Mouse (Mus musculus) cerebellum, postnatal 36 days (tissue): ENCODE measurements around the gene Hint3.
"Not testable (repeated sequence)": the region's sequence is repeated elsewhere in the genome, so short reads cannot be mapped to it uniquely, and the experiment has no call there.

ENCODE experiments used
- DNase-seq, 2 experiments: peaks; one replicate each; pipeline ENCODE4 v3.0.0; 2021 to 2022; ENCODE audit warnings: mixed read lengths in 2 of 2

Hint3 gene

DNA sequence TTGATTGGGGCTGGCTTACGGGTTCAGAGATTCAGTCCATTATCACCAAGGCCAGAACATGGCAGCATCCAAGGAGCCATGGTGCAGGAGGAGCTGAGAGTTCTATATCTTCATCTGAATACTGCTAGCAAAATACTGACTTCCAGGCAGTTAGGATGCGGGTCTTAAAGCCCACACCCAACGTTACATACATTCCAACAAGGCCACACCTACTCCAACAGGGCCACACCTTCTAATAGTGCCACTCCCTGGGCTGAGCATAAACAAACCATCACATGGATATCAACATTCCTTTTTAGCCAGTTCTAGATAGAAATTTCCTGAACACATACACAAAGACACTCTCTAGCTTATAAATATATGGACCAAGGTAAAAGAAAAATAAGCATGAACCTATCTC, at the start of gene Hint3:
Gene Hint3 (minus strand): TSS at position 120 of the 400 bp plus-strand sequence.
- no peak for DNase-seq

DNA sequence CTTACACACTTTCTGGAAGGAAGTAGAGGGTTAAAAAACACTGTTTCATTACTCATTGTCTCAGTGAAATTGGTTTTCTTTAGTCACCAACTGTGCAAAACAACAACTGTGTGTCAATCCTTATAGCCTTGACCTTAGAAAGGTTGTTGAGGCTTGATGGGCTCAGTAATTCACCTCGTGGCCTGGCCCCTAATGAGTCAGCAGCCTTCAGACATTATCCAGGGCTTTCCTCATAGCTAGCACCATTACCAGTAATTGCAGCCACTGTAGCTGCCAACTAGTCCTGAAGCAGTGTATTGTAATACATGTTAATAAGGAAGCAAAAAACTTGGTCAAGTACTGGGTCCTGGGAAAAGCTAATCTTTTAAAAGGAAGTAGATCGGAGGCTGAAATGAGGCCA, 48.6 kb upstream of the Hint3 start:
- DNase-seq, result no peak

DNA sequence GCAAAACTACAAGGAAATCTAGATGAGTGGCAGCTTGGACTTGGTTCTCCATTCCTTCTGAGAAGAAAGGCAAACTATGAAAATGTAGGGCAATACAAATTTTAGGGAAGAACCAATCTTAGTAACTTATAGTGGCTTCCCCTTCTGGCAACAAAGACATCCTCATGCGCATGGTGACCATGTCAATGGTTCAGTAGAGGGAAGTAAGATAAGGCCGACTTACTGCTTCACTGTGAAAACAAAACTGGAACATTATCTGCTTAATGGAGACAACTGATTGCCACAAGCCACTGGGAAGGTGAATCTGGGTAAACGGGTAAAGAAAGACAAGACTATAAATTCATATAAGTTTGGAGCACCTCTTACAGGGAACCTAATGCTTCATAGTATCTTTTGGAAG, 45.4 kb upstream of the Hint3 start:
- DNase-seq, result no peak

DNA sequence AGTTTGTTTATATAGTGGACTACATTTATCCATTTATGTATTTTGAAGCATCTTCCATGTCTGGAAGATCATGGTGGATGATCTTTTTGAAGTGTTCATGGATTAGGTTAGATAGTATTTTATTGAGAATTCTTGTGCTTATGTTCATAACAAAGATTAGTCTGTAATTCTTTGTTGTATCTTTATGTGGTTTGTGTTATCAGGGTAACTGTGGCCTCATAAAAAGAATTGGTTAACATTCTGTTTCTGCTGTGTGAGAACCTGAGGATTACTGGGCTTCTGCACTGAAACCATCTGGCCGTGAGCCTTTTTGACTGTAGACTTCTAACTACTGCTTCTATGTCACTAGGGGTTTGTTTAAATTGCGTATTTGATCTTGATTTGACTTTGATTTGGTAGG, 37.1 kb upstream of the Hint3 start:
- no peak for DNase-seq

DNA sequence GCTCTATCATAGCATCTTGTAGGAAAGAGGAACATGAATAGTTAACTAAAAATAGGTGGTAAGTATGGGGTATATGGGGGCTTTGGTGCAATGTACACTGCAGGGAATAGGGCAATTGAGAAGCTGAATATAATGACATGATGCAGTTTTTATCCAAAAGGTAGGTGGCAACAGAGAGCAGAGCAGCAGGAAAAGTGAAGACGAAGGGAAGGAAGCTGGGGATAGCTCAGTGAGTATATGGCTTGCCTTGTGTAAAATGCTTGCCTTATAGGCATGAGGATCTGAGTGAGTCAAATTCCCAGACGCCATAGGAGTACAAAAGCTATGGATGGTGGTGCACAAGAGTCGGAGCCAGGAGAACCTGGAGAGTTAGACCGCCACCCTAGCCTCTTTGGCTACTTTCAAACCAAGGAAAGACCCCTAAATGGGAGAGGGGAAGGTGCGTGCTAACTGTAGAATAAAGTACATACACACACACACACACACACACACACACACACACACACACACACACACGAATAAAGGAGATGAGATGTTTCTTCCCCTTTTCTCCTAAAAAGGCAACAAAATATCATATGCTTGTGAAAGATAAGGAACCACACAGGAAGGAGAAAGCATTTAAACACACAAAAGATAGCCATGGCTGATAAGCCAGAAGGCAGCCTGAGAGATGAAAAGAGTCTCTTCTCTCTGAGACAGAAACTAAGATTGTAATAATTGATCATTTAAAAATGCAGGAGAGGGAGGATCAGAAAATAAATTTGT, 31.3 kb upstream of the Hint3 start:
- no peak for DNase-seq

DNA sequence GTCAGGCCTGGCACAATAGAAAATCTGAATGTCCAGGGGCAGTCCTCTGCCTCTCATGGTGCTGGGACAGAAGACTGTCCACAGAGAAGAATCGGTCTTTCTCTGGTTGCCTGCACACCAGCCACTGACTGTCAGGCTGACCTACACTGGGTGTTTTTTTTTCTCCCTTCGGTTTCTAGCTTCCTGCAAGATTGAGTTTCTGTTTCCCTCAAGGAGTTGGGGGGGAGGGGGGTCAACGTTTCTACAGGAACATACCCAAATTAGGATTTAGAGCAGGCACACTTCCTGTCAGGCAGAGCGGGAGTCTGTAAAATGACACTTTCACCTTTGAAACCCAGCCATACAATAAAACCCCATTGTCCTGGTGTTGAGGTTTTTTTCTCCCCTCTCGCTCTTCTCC, 26.2 kb upstream of the Hint3 start:
- DNase-seq, result no peak

DNA sequence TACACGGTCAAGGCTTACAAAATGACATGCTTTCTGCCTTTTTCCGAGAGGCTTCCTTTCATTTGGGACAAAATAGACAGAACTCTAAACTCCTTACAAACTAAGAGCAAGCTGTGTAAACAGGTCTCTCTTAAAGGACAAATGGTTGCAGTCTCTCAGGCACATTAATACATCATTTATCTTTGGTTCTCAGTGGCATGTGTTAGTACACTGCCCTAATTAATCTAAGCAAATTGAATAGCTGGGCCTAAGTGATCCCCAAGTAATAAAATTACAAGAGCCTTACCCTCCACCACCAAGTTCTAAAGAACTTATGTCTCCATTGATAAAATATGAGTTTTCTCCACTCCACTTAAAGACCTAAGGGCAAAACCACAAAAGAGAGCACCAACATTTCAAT, 18.2 kb upstream of the Hint3 start:
- no peak for DNase-seq

DNA sequence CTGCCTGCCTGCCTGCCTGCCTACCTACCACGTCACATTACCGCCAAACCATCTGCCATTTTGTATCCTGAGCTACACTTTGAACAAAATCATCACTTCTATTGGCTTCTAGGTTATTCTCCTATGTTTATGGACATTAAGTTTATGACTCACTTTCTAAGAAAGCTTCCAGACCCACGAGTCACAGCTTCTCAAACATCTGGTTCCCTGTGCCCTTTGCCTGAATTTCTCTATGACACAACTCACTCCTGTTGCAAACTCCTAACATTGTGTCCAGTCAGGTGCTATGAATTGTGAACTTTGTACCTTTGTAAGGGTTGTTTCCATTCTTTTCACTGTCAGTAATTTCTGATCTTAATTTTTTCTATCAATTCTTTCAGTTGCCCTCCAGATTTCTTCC, 8.8 kb upstream of the Hint3 start:
- no peak for DNase-seq

DNA sequence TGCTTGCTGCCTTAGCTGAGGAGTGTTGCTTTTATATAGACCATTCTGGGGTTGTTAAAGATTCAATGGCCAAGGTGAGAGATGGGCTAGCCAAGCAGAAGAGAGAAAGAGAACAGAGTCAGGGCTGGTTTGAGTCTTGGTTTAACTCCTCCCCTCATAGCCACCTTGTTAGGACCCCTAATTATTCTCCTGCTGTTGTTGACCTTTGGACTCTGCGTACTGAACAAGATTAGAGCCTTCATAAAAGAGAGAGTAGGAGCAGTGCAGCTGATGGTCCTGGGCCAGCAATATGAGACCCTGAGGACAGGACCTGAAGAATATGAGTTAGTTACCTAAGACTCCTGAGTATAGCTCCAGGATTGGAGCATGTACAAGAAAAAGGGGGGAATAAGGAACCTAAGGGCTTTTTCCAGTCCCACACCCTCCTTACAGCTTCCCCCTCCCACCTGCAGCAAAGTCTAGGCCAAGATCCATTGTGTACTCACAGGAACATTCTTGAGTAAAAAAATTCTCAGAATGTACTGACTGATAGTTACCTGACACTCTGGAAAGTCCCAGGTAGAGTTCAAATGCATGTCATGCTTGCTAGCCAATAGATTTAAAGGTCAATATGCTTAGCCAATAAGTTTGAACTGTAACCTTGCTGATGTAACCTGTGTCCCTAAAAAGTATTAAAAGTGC, 7.2 kb upstream of the Hint3 start:
- DNase-seq, result not testable (repeated sequence)

DNA sequence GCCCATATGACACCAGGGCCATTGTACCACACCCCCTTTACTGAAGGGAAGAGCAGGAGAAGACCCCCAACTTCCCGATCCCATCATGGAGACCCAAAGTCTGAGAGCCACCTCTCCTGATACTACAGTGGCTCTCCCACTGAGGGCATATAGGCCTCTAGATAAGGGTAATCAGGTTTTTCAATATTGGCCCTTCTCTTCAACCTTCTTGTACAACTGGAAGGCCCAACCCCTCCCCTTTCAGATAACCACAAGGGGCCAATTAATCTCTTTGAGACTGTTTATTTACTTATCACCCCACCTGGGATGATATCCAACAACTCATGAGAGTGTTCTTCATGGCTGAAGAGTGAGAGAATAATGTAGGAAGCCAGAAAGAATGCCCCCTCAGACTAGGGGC, 3.3 kb upstream of the Hint3 start:
- no peak for DNase-seq

DNA sequence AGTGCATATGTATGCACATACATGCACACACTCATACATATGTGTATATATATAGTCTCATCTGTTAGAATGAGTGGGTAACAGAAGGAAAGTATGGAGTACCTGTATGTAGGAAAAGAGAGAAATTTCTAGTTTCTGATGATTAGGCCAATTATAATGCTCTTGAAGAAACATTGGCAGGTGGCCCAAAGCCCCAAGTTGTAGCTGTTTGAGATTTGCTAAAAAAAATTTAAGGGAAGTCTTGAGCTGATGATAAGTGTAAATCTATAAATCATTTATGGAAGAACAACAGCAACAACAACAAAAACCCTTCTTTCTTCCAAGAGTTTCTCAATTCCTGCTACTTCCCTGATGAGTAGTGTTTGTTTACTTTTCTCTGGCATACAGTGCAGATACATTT, 545 bp upstream of the Hint3 start:
- DNase-seq, result no peak

DNA sequence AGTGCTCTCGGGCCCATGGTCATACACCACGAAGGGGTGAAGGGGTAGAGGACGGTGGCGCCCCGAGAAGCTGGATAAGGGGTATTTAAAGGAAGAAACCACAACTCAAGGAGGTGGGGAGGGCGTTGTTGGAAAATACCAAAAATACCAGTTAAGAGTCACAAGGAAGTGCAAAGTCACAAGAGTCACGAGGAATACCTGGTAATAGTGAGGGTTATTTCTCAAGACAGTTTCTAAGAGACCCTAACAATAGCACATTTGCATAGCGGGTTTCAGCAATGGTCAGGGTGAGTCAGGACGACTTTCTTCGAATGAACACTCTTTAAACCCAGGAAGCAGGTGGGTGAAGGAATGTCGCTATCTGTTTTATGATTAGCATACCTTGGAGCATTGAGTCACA, 988 bp downstream of the Hint3 start:
- DNase-seq, result not testable (repeated sequence)

DNA sequence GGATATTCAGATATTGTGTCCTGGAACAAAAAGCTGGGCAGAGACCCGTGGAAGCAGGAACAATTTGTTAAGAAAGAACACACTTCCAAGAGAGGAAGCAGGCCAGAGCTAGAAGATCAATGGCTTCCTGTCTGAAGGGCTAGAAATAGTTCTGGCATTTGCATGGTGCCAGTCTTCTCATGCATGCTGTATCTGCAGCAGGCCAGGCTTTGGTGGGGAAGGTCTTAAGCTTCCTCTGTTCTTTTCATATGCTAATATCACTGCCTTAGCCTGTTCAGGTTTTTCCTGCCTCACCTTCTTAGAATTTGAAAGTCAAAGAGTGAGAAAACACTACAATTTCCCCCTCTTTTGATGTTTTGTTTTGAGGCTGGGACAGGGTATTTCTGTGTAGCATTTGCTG, 1.9 kb downstream of the Hint3 start:
- DNase-seq, result no peak

DNA sequence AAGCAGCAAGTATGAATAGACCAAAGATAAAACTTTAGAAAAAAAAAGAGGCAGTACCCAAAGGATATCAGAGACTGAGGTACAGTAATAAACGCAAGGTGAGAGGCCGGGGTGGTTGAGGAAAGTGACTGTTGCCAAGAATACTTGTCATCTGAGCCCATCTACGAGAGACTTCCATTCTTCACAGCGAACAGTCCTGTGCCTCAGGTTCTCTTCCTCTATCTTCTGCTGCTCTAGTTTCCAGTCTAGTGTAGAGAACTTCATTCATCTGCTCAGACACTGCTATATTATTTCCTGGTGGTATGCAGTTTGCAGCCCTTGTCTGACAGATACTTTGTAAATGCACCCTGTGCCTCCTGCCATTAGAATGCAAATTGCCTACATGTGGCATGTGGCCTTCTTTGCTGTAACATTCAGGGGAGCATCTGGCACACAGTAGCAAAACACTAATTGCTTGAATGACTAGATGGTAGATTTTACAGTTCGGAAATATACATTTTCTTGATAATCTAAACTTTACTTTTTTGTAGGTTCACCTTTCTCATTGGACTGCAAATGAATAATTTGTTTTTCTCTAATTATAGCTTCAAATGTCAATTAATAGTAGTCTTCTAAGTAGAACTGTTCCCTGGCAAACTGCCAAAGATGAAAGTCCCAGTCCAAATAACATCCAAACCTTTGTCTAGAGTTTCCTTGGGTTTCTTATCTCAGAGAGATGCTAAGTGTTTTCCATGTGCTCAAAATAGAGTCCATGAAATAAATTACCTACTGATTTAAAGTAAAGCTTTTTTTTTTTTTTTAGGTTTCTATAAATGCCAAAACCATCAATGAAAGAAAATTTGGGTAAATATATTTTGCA, 5.0 kb downstream of the Hint3 start:
- DNase-seq, result no peak

DNA sequence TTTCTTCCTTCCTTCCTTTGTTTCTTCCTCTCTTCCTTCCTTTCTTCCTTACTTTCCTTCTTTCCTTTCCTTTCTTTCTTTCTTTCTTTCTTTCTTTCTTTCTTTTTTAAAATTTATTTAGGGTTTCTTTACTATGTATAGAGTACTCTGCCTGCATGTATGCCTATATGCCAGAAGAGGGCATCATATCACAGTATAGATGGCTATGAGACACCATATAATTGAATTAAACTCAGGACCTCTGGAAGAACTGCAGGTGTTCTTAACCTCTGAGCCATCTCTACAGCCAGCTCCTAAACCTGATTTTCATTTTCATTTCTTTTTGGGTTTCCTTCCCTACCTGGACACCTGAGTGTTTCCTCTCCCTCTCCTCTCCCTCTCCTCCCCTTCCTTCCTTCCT, 6.5 kb downstream of the Hint3 start:
- no peak for DNase-seq

DNA sequence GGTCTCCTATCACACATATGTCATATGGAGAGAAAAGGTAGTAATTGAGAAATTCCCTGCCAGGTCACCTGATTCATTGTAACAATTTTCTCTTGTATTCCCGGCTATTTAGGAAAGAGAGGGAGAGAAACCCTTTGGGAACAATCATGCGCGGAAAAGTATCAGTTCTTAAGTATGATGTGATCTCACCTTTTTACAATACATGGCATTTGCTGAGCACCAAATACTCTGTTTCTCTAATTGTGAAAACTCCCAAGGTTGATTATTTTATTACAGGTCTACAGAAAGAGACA, 10.6 kb downstream of the Hint3 start:
- no peak for DNase-seq

DNA sequence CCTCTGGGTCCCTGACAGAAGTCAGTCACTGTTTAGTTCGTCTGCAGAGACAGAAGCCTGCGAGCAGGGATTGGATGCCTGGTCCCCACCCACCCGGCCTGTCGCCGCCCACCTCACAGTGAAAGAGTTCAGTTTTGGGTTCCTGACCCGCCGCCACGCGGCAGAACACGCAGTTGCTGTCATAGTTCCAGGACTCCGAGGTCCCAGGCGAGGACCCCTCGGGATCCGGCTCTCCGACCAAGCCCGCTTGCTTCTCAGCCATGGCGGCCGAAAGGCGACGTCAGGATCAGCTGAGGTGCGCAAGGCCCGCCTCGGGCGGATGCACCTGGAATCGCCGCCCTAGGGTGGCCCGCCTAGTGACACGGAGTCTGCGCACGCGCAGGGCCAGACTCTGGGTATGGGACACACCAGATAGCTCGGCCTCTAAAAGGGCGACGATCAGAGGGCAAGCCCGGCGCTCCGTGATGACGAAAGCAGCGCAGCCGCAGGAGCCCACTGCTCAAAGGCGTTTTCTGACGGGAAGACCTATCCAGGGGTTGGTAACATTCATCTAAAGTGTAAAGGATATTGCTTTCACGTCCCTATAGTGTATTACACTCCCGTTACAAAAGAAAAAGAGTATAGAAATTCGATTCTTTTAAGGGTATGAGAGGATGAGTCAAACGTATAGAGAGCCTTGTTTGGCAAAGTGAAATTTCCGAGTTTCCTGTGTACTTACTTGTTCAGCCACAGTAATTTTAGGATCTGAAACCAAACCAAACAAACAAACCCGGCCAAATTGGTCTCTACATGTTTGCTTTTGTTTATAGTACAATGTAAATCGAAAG, 11.1 kb downstream of the Hint3 start:
- DNase-seq, result peak; percentile 98 to 99

DNA sequence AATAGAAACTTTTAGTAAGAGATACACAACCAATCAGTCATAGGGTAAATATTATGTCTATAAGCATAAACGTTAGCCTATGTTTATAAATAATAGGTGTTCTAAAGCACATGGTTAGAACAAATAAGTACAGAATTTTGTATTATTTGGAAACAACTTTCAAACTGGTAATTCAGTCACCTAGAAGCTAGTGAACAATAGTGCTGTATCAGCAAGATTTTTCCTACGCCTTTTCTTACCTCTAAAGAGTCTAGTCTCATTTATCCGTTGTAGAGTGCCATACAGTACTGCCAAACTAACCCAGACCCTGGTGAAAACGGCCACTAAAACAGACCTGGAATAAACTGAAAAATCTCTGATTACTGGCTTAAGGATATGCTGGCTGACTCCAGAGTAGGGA, 16.4 kb downstream of the Hint3 start:
- DNase-seq, result no peak

DNA sequence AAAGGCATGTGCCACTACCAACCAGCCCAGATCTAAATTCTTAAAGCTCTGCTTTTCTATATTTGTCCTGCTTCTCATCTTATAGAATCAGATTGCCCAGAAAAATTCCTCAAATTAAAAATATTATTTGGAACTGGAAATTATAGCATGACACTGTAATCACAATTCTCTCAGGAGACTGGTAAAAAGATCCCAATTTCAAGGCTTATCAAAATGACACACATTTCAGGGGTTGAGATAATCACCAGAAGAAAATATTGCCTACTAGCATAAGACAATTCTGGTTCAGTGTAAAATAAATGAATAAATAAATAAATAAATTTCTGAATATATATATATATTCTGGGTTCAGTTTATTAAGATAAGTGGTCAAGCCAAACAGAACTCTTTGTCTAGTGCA, 19.8 kb downstream of the Hint3 start:
- DNase-seq, result no peak

DNA sequence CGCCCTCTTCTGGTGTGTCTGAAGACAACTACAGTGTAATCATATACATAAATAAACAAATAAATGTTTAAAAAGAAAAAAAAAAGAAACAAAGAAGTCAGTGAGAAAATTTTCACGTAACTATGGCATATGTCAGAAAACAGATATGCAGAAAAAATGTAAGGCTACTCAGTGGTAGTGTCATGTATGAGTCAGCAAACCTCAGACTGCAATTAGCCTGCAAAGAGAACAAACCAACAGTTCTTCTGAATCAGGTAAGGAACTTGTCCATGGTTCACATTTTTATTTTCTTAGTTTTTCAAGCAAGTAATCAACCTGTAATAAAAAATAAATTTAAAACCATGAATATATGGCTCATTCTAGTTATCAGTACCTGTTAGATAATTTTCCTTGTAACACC, 21.3 kb downstream of the Hint3 start:
- no peak for DNase-seq

DNA sequence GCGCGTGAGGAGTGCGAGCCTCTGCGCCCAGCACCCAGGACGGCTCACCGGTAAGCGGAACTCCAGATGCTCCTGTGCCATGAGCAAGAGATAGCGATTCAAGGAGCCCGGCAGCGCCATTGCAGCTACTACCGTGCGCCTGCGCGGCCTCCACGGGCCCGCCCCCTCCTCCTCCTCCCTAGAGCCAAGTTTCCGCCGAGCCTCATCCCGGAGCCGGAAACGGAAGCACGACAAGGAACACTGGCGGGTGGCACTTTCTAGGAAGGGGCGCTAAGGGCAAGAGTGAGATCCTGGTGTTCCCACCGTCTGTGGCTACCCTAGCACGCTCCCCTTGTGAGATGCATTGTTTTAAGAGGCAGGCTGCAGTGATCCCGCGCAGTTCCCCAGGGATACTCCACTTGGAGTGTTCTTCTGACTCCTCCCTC, 28.9 kb downstream of the Hint3 start, which contains the start of gene Trmt11:
Gene Trmt11 (minus strand): TSS at position 208 of the 425 bp plus-strand sequence.
- DNase-seq, result peak; percentile 87 to 88

DNA sequence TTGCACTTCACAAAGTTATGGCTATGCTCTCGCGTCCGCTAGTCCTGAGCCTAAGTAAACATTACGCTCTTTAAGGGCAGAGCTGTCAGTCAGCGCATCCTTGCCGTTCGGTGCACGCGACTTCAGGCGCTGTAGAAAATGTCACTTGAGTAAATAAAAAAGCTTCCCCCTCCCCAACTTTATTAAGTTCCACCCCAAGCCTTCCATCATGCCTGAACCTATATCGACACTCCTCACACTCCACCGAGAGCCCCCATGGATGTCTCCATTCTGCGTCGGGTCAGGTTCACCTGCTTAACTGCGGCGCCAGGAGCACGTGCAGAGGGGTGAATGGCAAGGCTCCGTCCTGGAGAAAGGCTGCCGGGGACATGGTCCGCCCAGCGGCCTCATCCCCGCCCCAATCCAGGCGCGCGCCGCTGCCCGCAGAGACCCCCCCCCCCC, 29.3 kb downstream of the Hint3 start:
- no peak for DNase-seq

DNA sequence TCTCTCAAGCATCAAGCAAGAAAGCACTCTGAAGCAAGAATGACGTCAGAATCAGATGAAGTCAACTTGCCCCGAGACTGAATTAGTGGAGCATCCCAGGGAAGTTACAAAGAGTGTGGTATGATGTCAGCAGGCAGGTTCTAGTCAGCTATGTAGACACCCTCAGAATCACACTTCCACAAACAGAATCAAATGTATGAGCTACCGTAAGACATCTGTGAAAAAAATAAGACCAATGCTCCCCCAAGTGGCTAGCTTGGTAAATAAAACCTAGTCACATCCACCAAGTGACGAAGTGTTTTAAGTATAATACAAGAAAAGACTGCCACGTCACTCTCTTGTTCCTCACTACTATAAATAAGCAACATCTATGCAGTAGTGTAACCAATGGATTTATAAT, 42.4 kb downstream of the Hint3 start:
- no peak for DNase-seq
